Mouse (Mus musculus) left cerebral cortex, adult 18-20 months (tissue): ENCODE results near the gene Mapk7. TPM values are rescaled to one million over a fixed set of nuclear protein-coding genes. Genes with fewer than 3 reads are reported as not detected.

ENCODE experiments used
- DNase-seq, 2 experiments: peaks; one replicate each; pipeline ENCODE4 v3.0.0; 2021 to 2022; ENCODE audit warnings: low spot score in 2 of 2, mixed read lengths in 1 of 2
- total RNA-seq, 2 experiments: library from RNA; stranded (reverse); gene quantifications; 2 replicates each; pipeline ENCODE4 v1.2.3; 2021

Gene Mapk7
- total RNA-seq, 2 experiments from 2014 or later, result 22.9 to 23.9 TPM

DNA sequence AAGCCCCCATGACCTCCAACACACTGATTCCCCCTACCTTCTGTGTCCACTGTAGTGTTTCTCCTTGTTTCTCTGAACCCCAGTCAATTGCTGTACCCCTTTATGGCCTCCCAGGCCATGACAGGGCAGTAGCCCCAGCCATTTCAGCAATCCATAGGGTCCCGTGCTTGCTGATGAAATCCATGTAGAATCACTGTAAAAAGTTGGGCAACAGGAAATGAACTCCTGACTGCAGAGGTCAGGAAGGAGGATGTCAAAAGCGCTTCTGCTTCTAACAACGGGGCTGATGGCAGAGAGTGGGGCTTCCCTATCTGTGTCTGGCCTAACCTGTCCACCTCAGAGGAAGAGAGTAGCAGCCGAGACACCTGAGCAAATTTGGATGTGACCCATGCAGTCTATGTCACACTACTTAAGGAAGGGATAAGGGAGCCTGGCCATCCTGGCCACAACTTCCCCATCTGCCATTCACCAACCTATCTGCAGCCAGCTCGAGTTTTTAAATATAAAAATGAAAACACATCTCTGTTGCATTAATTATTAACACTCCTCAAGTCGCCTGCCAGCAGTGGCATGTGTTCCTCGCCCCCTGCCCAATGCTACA lies 24.8 kb downstream of the Mapk7 start:
- DNase-seq, result no peak

DNA sequence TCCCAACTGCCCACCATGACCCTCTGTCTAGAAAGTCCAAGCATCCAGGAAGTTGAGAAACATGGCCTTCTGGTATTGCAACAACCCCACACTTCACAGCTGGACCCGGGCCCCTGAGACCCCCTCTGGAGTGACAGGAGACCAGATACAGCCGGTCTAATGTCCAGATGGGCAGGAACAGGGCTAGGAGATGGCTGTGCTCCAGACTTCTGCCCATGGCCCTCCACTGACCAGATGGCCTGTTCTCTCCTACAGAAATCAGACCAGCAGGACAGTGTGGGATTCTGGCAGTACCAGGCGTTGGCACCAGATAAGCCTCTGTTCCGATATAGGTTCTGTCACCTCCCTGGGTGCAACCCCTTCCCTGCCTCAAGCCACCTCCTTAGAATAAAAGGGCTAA lies 25.7 kb downstream of the Mapk7 start:
- DNase-seq, result no peak

DNA sequence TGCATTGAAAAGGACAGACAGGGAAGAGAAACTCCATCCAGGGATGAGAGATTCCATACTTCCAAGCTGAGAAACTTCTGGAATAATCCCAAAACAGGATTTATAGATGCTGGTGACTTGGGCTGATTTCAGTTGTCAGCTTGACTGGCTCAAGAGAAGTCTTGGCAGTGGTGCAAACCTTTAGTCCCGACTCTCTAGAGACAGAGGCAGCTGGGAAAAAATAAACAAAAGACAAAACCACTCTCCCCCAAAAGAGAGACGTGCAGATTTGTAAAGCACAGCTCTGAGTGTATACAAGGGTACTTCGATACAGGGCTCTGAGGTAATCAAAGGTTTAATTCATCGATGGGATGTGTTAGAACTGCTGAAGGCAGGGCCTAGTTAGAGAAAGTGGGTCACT lies 28.8 kb downstream of the Mapk7 start:
- no peak for DNase-seq

DNA sequence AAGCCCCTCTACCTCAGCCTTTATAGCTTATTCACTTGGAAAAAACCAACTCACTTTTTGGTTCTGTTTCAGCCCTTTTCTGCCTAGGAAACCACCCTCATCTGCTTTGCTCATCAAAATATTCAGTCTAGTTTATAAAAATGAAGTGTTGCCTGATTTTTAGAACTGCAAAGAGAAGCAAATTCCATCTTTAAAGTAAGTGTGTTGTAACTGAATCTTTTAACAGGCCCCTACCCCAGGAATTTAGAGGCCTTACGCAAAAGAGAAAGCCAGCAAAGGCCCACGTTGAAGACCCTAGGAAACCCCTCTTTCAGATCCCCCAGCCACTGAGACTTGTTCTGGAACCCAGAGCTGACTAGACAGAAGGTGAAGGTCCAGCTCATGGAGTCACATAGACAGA lies 30.1 kb downstream of the Mapk7 start:
- DNase-seq, result no peak

DNA sequence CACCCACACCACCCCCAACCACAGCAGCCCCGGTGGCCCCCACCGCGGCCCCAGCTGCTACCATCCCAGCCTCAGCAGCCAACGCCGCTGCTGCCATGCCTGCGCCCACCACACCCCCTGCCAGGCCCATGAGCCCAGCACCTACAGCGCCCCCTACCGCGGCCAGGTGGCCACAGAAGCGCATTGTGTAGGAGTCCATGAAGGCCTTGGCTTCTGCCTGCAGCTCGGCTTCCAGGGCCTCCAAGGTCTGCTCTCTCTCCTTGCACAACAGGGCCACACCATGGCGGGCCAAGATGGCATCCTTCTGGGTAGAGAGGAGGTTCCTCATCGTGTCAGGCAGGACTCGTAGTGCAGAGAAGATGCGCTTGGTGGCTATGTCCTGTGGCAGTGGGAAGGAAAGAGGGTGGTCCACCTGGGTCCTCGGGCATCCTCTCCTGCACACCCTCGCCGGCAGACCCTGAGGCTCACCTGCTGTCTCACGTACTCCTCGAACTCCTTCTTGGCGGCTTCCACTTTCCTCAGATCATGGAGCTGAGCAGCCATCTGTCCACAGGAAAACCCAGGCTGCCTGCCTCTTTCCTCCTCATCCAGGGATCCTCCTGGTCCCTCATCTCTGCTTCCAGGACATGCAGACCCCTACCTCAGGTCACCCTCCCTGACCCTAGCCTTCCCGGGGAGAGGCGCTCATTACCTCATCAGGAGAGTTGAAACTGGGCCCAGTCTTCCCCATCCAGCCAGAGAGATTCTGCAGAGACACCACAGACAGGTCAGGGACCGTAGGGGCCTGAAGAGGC lies 44.5 kb downstream of the Mapk7 start:
- DNase-seq, result peak in 1 of 2 experiments; percentile 45

DNA sequence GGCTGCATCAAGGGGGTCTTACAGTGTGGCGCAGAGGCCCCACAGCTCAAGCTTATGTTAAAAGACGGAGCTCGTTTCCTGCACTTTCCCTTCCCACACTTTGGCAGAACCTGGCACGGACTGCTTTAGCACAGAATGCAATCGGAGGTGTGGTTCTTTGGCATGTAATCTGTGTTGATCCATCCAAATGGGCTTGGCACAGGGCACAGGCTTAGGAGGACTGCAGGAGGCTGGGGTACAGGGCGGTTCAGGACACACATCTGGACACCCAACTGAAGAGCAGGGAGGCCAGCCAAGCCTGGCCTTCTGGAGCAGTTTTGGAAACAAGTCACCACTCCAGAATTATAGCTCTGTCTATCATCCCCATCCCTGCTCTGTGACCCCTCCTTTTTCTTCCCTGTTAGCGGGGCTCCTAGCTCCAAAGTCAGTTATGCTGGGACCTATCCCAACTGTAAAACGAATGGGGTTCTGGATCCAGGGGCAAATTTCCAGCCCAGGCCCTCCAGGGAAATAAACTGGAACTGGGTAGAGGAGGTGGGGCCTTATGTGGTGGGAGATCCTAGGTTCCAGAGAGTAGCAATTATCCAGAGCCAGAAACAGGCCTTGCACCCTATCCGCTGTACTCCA lies 45.5 kb downstream of the Mapk7 start:
- peak; percentile 47 to 50 for DNase-seq

DNA sequence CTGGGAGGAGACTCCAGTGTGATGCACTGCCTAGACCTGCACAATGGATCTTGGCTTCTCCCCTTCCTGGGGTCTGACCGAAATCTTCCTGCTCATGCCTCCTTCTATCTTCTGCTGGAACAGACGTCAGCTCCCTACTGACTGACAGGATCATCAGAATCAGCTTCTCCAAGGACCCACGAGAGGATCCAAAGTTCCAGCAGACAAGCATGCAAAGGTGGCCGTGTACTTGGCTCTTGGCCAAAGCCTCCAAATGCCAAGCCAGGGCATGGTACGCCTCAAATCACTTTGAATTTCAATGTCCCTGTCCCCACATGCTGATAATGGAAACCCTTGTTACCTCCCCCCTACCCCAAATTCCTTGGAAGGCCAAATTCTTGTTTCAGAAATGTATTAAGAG lies 46.2 kb downstream of the Mapk7 start:
- no peak for DNase-seq

DNA sequence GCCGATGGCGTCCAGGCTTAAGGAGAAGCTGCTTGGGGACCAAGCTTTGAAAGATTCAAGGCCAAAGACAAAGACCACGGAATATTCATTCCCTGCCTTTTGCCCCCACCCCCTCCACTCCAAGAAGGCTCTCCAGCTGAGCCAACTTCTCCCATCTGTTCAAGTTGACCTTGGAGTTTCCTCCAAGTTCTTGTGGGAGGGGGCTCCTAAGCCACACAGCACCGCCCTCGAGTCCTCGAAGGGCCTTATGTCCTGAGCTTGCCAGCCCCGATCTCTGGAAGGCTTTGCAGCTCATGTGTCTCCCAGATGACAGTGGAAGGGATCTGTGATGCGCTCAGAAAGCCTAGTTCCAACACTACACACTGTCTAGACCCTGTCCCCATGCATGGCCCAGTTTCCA lies 46.9 kb downstream of the Mapk7 start:
- no peak for DNase-seq

DNA sequence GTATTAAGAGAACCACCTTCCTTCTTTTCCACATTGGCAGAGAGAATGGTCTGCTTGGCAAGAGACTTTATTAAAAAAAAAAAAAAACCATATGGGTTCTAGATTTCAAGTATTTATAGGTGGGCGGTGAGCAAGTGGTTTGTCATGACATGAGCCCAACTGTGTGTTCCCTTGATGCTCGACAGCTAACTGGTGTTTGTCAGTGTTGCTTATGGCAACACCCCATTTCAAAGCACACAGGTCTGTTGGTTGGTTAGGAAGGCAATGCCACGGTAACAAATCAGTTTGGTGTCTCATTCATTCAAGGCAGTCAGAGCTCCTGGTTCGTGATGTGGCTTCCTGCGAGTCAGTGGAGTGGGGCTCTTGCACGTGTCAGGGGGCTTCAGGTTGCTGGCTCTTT lies 50.4 kb downstream of the Mapk7 start:
- DNase-seq, result no peak

DNA sequence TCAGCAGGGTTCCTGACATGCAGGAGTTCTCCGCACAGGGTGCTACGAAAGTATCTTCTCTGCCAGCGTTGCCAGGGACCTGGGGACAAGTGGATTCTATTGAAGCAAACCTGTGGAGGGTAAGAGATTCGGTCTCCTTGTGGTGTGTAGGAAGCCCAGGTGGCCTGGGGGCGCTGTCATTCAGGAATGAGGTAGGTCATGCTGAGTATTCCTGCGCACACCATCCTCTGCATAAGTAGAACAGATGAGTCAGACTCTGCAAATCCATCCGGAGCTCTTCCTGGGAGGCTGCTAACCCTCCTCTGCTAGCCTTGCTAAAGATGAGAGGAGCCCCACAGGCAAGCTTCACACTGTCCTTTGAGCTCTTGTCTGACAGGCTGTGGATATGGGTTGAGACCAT lies 52.5 kb downstream of the Mapk7 start:
- DNase-seq, result peak; percentile 53 to 64

DNA sequence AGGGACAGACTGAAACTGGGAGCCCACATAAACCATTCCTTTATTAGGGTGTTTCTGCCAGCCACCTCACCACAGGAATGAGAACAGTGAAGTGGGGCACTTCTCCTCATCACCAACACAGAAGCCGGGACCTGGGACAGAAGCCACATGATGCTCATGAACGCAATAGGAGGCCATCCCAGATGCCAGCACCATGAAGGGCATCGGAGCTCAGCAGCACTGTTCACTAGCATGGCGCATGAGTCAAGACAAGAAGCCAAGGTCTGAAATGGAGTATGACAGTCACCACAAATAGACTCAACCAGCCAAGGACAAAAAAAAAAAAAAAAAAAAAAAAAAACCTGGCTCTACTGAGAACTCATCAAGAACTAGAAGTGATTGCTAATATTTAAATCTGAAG lies 53.8 kb downstream of the Mapk7 start:
- no peak for DNase-seq

DNA sequence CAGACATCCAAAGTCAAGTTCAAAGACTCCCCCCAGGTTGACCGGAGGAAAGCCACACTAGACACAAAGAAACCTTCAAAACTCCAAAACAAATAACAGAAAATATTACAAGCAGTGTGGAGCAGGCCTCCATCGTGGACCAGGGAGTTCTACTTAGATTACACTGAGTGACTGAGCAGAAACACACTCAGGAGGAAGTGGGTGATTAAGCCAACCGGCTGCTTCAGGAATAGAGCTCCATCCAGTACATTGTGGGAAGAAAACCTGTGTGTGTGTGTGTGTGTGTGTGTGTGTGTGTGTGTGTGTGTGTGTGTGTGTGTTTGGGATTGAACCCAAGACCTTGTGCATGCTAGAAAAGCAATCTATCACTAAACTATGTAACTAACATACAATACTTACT lies 55.0 kb downstream of the Mapk7 start:
- DNase-seq, result no peak

Other genes with a start within 250 kb of the Mapk7 start
- gene Aldh3a2, start 226.9 kb downstream of the Mapk7 start, total RNA-seq, result 10 to 100 TPM; 50.8 to 54.9 TPM
- under 1 TPM; 0.14 to 0.59 TPM for gene Slc47a2, start 151.5 kb downstream of the Mapk7 start, total RNA-seq
- 1 to 10 TPM; 1.1 to 3.1 TPM for gene Slc47a1, start 116.1 kb downstream of the Mapk7 start, total RNA-seq
- 100 to 1,000 TPM; 257 to 300 TPM for gene Rnf112, start 40.3 kb downstream of the Mapk7 start, total RNA-seq
- gene Mfap4, start 9.0 kb downstream of the Mapk7 start, total RNA-seq, result 1 to 10 TPM; 2.6 to 3.3 TPM
- 10 to 100 TPM; 43.4 to 43.8 TPM for gene B9d1, start 10.7 kb upstream of the Mapk7 start, total RNA-seq
- 100 to 1,000 TPM; 116 to 128 TPM for gene Epn2, start 85.3 kb upstream of the Mapk7 start, total RNA-seq
- 1 to 10 TPM; 3.2 to 4.5 TPM for gene Grap, start 158.9 kb upstream of the Mapk7 start, total RNA-seq
- gene Fam83g, start 189.7 kb upstream of the Mapk7 start, total RNA-seq, result under 1 TPM in 1 of 2 experiments, not detected in 1; 0.12 TPM
- under 1 TPM in 1 of 2 experiments, not detected in 1; 0.19 TPM for gene Slc5a10, start 226.4 kb upstream of the Mapk7 start, total RNA-seq